Mouse (Mus musculus): ENCODE measurements around the gene Itpk1.

The Itpk1 gene

DNA sequence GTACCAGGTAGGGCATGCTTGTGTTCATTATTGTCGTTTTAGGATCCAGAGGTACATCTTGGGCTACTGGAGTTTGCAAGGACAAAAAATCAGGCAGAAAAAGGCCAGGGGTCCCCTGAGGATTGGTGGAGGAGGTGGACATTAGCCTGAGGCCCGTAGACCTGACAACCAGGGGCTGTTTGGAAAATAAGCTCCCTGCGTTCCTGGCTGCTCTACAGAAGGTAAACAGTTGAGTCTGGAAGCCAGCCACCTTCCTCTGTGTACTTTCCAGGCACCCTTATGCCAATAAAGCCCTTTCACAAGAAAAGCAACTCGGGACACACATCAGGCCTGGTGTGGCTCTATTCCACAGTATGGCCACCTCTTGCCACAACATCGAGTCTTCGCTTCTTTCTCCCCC, 79.0 kb downstream of the Itpk1 start:
- DNase-seq (ENCODE audit: low read depth, low spot score) = no peak

DNA sequence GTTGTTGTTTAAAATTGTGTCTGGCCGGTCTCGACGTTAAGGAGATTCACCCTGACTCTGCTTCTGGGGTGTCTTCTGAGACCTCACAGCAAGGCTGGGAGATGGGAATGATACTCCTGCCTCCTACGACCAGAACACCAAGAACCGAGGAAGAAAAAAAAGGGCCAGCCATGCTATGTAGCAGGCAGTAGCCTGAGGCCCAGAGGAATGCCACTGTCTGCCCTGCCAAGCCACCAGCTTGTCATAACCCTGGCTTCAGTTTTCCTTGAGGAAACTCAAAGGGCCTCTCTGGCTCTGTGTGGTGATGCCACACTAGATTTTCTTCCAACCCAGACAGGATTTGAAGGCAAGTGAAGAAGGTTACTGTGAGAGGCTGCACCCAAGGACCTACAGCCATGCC, 79.6 kb downstream of the Itpk1 start:
- DNase-seq (ENCODE audit: low read depth, low spot score) = no peak

DNA sequence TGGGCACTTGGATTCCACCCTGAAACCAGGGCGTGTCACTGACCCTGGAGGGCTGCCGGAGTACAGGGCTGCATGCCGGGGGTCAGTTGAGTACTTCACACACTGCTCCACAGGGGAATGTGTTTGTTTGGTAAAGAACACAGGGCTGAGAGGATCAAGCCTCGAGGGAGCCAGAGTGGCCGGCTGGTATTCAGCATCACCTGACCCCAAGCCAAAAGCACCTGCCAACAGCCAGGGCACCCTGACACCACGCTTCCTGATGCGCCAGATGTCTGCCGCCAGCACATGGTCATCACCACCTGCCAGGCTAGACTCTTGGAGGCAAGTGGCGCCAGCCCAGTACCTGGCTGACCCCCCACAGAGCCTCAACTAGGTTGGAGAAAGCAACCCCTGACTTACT, 80.9 kb downstream of the Itpk1 start:
- no peak for DNase-seq (ENCODE audit: low read depth, low spot score)

DNA sequence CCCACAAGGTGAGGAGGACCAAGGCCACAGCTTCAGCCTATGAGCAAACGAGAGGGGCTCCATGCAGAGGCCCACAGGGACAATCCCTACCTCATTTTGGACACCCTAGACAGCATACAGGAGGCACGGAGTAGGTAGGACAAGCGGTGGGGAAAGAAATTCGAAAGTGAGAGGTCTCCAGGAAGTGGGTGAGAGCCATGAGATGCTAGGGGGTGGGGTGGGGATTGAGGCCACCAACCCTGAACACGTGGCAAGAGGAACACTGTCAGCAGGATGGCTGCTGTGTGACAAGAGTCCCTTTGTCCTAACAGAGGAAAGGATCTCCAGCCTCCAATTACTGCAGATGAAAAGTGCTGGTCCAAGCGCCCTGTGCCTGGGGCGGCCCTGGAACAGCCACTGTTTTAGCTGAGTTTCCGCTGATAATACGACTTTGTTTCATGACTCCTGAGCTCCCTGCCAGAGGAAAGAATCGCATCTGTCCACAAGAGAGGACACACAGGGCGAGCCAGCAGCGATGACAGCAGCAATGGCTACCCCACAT, 82.4 kb downstream of the Itpk1 start:
- no peak for DNase-seq (ENCODE audit: low read depth, low spot score)

DNA sequence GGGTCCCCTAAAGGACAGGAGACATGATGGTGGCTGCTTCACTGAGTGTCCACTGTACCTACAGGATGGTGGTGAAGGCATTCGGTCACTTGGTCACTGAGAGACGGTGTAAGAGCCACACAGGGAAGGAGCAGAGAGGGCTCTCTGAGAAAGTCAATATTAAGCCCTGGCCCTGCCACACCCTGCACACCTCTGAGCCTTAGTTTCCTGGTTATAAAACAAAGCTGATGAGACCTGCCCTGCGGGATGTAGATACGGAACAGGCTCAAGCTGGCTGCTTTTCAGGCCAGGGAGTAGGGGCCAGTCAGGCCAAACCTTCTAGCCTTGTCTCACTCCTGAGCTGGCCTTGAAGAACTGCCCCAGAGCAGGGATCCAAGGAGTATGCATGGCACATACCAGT, 82.9 kb downstream of the Itpk1 start:
- no peak for DNase-seq (ENCODE audit: low read depth, low spot score)

DNA sequence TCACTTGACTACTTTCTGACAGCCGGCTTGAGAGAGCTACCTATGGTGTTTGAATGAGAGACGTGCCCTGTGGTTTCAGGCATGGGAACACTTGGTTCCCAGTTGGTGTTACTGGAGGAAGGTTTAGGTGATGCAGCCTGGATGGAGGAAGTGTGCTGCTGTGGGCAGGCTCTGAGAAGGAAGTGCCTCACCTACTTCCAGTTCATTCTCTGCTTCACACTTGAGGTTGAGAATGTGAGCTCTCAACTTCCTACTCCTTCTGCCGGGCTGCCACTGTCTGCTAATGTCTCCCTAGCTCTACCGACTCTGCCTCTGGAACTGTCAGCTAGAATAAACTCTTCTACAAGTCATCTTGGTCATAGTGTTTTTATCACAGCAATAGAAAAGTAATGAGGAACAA, 83.5 kb downstream of the Itpk1 start:
- no peak for DNase-seq (ENCODE audit: low read depth, low spot score)

DNA sequence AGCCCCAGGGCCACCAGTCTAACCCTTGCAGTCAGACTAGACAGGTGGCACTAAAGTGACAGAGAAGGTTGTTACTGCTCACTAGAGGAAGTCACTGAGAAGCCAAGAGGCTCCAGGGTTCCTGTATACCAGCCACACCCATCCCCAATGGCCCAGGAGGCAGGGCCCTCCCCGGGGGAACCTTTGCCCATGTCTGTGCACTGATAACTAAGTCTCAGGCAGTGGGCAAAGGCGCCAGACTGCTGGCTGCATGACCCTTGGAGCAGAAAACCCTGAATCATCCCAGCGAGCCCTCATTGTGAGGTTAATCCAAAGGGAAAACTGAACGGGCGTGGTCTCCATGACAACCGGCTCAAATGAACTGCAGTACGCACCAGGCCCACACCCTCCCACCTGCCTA, 84.8 kb downstream of the Itpk1 start:
- DNase-seq (ENCODE audit: low read depth, low spot score) = no peak

DNA sequence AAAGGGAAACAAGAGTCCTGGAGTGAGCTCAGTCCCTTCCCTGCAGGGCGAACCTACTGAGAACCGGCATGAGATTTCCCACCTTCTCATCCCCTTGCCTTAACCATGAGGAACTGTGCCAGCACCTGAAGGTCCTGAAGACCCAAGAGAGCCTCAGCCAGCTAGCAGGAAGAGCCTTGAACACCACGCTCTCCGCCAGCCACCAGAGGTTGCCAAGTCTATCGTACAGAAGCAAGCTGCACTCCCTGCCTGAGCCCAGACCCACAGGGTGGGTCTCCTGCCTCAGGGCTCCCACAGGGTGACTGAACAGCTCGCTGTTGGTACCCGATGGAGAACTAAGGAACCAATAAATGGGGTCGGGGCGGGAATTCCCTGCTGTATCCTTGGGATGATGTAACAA, 86.6 kb downstream of the Itpk1 start:
- no peak for DNase-seq (ENCODE audit: low read depth, low spot score)

DNA sequence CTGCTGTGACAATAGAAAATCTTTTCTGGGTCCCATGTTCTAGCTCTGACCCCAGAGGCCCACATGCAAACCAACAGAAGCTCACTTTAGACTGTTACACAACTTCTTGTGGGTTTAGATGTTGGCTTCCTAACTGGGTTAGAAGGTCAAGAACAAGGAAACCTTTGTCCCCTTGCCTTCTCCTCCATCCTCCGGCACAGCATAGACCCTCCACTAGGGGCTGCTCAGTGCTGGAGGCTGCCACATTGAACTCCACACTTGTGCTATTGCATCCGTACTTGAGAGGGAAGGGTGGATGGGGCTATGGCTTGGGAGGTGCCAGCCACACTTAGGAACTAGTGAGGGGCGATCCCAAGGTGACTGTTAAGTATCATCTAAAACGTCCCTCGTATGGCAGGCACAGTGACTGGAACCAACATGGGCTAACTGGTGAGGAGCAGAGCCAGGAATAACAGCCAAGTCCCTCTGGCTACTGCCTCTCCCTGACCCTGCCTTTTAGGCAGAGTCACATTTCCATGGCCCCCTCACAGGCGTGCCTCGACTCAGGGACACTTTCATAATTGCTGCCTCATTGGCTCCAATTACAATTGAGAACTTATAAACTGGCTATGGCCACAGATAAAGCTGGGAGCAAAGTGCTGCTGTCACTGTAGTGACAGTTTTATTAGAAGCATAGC, 87.7 kb downstream of the Itpk1 start:
- no peak for DNase-seq (ENCODE audit: low read depth, low spot score)

DNA sequence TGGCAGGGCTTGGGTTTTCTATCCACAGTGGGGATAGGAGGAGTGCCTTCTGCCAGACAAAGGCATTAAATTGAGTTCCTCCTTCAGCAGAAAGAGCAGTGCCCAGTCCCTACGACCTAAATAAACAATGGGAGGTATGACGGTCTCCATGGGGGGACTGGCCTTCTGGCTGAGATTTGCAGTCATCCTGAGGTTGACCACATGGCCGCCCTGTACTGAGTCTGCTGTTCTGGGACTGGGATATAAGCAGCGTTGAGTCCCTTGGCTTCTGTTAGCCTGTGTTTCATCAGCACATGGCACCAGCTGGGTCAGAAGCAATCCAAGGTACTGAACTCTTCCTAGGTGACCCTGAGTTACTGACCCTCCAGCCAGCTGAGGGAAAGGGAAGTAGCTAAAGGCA, 88.5 kb downstream of the Itpk1 start:
- no peak for DNase-seq (ENCODE audit: low read depth, low spot score)

DNA sequence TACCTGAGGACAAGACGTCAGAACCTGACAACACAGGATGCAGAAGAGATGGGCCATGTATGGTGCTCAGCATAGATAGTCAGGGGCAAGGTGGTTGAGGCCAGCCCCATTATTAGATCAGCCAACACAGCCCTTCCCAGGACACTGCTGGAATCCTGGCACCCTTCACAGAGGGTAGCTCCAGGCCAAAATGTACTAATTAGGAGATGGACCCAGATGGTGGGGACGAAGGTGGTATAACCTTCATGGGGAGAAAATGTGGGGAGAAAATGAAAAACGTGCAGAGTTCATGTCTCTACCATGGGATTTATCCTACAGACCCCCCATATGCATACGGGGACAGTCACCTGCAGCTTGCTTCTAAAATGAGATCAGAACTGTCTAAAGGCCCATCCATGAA, 91.3 kb downstream of the Itpk1 start:
- no peak for DNase-seq (ENCODE audit: low read depth, low spot score)

DNA sequence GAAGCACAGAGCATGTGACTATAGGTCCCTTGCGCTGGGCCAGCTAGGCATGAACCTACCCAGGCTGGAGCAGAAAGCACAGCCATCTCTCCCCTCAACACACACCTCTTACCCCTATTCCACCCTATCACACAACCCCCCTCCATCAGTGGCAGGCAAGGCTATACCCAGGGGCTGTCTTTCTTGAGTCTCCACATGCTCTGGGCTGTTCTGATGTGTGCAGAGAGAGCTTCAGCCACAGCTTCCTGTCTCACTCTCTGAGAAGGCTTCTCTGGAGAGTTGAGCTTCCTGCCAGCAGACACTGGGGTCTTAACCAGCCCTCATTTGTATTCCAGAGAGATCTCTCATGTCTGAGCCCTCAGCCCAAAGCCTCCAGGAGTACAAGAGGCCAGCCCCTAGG, 92.3 kb downstream of the Itpk1 start:
- DNase-seq (ENCODE audit: low read depth, low spot score) = no peak

DNA sequence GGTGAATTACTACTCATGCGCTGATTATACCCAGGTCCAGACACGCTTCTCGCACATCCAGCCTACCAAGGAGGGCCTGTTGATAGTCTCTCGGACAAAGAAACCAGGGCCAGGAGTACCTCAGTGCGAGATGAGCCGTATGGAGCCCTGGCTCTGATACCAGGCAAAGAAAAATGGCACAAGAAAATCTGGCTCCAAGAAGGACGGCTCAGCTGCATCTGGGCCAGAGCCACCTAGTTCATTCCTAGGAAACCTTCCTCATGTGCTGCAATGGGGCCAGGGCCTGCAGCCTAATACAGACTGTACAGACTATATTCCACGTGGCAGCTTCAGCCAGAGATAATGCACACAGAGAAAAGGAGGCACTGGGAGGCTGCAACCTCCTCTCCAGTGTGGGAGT, 93.8 kb downstream of the Itpk1 start:
- DNase-seq (ENCODE audit: low read depth, low spot score) = no peak

DNA sequence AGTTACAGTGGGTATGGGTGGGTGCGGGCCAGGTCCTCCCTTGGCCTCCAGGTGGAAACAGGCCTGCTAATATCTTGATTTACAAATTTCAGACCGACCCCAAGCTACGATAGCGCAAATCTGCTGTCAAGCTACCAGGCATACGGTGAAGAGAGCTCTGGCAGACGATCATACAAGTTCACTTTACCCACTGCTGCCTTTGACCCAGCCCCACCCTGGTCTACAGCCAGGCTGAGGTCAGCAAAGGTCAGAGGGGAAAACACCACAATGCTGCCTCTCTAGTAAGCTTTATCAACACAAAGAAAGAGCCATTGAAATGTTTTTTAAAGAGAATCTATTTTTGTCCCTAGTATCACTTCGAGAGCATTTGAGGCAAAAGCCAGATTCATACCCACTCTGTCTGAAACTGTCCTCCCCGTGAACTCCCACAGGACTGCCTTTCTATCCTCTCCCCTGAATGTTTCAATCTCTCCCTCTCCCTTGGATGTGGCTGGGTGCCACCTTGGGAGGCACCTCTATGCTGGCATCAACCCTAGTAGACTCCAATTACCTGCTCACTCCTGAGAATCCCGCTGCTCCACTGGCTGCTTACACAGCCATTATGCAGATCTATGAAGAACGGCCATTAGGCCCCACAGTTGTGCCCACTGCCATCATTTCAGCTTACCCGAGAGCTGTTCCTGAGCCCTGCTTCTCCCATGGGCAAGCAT, 96.8 kb downstream of the Itpk1 start:
- no peak for DNase-seq (ENCODE audit: low read depth, low spot score)

DNA sequence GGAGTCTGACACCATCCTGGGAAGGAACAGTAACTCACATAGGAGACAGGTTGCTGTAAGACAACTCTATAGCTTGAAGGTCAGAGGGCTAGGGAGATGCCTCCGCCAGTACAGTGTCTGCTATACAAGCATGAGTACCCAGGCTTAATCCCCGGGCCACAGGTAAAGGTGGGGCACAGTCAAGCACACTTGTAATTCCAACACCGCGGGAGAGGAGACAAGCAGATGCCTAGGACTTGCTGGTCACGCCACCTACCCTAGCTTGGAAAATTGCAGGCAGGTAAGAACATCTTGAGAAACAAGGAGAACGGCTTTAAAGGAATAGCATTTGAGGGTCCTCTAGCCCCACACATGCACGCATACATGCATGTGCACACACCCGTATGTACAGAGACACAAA, 97.7 kb downstream of the Itpk1 start:
- no peak for DNase-seq (ENCODE audit: low read depth, low spot score)

DNA sequence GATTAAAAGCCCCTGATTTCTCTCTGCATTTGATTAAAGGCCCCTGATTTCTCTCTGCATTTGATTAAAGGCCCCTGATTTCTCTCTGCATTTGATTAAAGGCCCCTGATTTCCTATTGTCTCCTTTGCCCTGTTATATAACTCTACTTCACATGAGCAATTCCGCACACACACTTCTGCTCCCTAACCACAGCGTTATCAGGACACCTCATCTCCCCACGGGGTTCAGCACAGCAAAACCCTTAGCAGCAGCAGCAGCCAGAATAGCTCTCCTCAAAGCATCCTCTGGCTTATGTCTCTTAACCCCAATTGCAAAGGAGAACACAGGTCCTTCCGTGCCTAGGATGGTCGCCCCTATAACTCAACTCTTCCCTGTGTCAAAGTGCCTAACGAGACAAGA, 99.1 kb downstream of the Itpk1 start:
- DNase-seq (ENCODE audit: low read depth, low spot score) = no peak

DNA sequence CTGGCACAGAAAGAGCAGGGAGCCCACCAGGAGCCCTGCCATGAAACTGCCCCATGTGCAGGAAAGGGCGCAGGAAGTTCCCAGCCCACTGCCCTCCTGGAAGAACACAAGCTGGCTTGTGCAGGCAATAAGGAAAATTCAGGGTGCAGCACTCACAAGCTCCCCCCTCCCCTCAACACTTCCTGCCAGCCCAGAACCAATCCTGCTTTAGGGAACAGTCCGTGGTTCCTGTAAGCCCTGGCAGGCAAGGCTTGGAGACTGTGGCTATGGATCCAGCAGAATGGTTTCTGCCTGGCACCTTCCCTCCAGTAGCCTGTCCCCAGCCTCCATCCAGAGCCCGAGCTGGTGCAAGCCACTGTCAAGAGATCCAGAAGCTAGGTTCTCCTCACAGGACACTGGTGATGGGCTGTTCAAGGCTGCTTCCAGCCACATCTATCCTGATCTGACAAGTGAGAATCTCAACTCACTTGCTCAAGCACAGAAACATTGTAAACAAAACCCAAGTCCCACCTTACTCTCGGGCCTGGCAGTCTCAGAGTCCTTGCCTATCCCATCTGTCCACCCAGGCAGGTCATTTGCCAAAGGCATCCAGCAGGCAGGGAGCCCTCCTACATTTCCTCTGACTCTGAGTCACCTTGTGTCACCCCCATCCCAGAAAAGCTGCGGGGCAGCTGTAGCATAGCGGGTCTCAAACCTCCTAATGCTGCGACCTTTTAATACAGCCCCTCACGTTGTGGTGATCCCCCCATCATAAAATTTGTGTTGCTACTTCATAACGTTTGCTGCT, 102.3 kb downstream of the Itpk1 start:
- no peak for DNase-seq (ENCODE audit: low read depth, low spot score)

DNA sequence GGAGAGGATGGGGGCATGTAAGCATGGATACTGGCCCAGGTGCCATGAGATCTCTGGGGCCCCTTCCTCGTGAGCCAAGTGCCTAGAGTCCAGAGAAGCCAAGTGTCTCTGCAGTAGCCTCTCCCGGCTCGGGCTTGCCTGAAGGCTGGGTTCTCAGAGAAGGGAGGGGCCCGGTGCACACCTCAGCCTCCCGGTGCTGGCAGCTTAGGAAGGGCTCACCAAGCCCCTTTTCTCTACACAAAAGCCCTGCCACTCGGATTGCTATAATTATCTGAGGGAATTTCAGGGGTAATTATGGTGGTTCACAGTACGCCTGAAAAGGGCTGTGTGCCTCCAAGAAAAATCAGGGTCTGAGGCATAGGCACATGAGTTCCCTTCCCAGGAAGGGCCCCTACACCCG, 102.9 kb downstream of the Itpk1 start:
- no peak for DNase-seq (ENCODE audit: low read depth, low spot score)

DNA sequence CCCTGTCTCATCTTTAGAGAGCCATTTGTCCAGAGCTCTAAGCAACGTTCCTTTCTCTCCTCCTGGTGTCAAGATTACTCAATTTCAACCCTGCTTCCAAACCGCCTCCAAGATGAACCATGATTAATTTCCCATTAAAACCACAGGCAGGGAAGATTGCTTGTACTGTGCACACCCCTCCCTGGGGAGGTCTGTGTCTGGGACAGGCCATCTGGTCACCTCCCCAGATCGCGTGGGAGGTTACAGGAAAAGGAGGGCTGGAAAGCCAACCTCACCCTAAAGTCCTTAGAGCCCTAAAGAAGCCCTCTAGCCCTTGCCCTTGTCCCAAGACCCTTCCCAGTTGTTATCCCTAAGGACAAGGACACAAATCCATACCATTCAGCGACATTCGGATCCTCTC, 104.4 kb downstream of the Itpk1 start:
- DNase-seq (ENCODE audit: low read depth, low spot score) = peak; percentile 46

DNA sequence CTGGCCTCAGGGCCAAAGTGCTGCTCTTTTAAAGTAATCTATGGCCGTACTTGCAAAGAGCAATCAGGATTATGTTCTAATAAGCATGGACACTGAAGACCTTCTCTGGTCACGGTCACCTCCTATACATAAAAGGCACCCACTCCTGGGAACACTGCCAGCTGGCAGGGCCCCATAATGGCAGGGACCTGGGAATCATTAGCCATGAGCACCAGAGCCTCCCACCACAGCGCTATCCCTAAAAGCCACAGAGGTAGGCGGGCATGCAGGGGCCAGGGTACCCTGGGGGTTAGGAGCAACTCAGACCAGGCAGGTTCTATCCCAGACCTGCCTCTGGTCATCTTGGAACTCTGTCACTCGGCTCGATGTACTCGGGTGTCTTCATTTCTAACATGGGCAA, 104.9 kb downstream of the Itpk1 start:
- DNase-seq (ENCODE audit: low read depth, low spot score) = no peak

DNA sequence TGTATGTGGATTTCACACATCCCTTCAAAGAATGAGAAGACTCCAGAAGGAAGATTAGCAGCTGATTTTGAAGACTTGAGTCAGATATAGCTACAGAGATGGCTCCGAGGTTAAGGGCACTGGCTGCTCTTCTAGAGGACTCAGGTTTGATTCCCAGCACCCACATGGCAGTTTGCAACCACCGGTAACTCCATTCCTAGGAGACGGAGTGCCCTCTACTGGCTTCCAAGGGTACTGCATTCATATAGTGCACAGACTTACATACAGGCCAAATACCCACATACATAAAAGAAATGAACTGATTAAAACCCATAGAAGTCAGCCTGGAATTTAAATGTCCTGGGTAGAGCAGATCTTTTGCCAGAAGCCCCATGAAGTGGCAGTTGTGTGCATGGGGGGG, 106.2 kb downstream of the Itpk1 start:
- DNase-seq (ENCODE audit: low read depth, low spot score) = no peak

DNA sequence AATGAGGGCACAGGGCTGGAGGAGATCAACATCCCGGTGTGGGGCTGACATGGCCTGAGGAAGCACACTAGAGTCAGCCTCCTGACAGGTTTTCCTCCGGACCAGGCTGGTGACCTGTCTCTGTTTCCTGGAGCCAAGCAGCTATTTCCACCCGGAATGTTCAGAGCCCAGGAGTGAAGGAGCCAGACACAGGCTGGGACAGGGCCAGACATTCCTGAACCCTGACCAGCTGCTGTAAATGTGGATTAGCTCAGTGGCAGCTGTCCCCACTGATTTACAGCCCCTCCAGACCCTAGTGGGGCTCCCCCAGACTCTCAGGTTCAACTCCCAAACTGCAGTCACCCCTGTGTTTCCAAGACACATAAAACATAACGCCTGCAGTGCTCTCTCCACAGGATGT, 107.3 kb downstream of the Itpk1 start:
- peak; percentile 71 for DNase-seq (ENCODE audit: low read depth, low spot score)

DNA sequence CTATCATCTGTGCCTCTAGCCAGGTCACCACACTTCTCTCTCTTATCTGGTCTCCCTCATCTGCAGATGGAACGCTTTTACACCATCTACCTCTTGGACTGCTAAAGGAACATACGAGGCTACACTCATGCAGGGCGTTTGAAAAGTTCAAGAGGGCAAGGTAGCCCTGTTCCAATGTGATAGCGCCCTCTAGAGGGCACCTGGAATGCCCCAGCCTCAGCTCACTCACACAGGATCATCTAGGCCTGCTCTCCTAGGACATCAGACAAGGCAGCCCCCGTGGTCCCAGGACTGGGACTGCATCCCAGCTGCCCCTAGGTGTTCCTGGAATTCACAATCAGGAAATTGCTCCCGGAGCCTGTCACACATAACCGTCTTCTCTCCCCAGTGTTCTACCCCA, 108.3 kb downstream of the Itpk1 start:
- DNase-seq (ENCODE audit: low read depth, low spot score) = no peak

Measured in mesoderm, embryonic 11.5 days (tissue).